Mouse (Mus musculus) limb, embryonic 10.5 days (tissue): ENCODE data around the gene Dab2. TPM values are rescaled to one million over a fixed set of nuclear protein-coding genes. Genes with fewer than 3 reads are reported as not detected.

Experiments
- DNase-seq: peaks from one replicate; pipeline ENCODE4 v3.0.0-alpha.2; 2017; ENCODE audit warnings: low spot score
- H3K27ac ChIP-seq: fragments of 300-500 bp; sonication (generic); 2 replicates; pipeline ENCODE4 v1.5.1; 2016; ENCODE audit warnings: mild to moderate bottlenecking
- H3K27me3 ChIP-seq: fragments of 300-500 bp; sonication (generic); 2 replicates; pipeline ENCODE4 v1.6.1; 2016; ENCODE audit warnings: low read depth, mild to moderate bottlenecking; ENCODE audit not compliant: poor library complexity, severe bottlenecking
- H3K36me3 ChIP-seq: fragments of 300-500 bp; sonication (generic); 2 replicates; pipeline ENCODE4 v1.6.1; 2016; ENCODE audit warnings: mild to moderate bottlenecking, moderate library complexity
- H3K4me1 ChIP-seq: fragments of 300-500 bp; sonication (generic); 2 replicates; pipeline ENCODE4 v1.6.1; 2016
- H3K4me3 ChIP-seq: fragments of 300-500 bp; sonication (generic); 2 replicates; pipeline ENCODE4 v1.5.1; 2016; ENCODE audit warnings: mild to moderate bottlenecking, moderate library complexity
- H3K9me3 ChIP-seq: fragments of 300-500 bp; sonication (generic); replicated peaks from 2 replicates; pipeline ENCODE4 v1.6.1; 2016; ENCODE audit warnings: mild to moderate bottlenecking
- WGBS: fragments of 180-500 bp; shearing (Covaris S2); methylation state at CpG from one replicate; pipeline ENCODE4 v1.1.7; 2016; 5-methylcytosine and 5-hydroxymethylcytosine counted together
- polyA plus RNA-seq: library from polyadenylated mRNA; unstranded; fragments of >200 nt; fragmentation: Nextera tagmentation; extraction: Ambion mirVana; gene quantifications from 2 replicates; pipeline ENCODE4 v1.2.1, GENCODE M21; 2016

The Dab2 gene
- polyA plus RNA-seq, 1 experiment from 2014 or later: 35.6 TPM

DNA sequence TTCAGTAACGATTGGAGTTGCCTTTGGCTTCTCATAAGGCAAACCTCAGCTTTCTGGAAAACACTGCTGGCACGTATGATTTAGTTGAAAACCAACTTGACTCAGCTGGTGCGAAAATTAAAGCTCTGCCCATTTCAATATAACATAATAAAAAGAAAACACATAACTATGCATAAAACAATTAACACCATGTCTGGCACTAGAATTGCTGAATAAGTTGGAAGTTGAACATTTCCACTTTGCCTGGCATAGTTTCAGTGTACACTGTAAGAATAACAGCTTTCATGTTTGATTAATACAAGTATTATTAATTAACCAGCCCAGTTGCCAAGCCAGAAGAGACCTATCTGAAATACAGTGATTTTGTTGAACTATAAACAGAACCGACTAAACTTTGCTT, 2.6 kb downstream of the Dab2 start:
- no peaks in the 10 kb centered on the region for H3K36me3 ChIP-seq
- no peak overlapping the region for H3K4me3 ChIP-seq
- WGBS: 94% methylated on average over 4 of the region's 4 CpGs
- no peak overlapping the region for H3K27ac ChIP-seq
- no peaks in the 10 kb centered on the region for H3K27me3 ChIP-seq
- H3K4me1 ChIP-seq: no peaks in the 10 kb centered on the region
- H3K9me3 ChIP-seq: no peaks in the 10 kb centered on the region
- no peak for DNase-seq

DNA sequence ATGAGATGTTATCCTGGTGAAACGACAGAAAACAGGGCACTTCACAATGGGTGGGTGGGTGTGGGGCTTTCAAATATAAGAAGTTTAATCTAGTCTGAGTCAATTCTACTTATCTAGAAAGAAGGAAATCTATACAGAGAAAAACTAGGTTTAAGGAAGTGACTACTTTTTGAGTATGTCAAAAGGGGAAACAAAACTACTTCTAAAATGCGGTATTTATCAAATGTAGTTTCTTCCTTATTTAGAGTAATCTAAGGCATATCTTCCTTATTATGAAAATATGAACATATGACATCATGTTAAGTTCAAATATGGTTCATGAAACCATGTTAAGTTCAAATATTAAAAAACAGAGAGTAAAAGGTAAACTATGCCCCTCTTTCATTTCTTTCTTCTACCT, 4.2 kb downstream of the Dab2 start:
- no peaks in the 10 kb centered on the region for H3K4me1 ChIP-seq
- H3K27me3 ChIP-seq: no peaks in the 10 kb centered on the region
- H3K27ac ChIP-seq: no peak overlapping the region
- H3K4me3 ChIP-seq: no peak overlapping the region
- 89% methylated on average over 2 of the region's 2 CpGs for WGBS
- no peak for DNase-seq
- no peaks in the 10 kb centered on the region for H3K9me3 ChIP-seq
- H3K36me3 ChIP-seq: no peaks in the 10 kb centered on the region

DNA sequence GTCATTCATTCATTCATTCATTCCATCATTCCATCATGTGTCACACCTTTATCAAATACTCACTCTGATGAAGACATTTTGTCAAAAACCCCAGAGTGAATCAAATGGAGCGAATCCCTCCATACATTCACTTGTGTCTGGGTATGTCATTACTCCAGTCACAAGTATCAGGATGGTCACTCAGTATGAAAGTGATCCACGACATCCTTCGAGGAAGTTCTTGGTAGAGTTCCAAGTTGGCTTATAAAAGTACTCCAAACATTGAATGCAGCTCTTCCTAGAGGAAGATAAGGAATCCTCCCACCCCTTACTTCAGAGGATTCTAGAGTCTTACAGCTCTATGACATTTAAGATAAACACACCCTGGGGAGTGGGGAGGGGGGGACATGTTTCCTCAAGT, 10.0 kb downstream of the Dab2 start:
- H3K27ac ChIP-seq: no peak overlapping the region
- no peaks in the 10 kb centered on the region for H3K27me3 ChIP-seq
- H3K36me3 ChIP-seq: no peaks in the 10 kb centered on the region
- WGBS: 93% methylated on average over 3 of the region's 3 CpGs
- H3K9me3 ChIP-seq: no peaks in the 10 kb centered on the region
- H3K4me1 ChIP-seq: no peaks in the 10 kb centered on the region
- no peak overlapping the region for H3K4me3 ChIP-seq
- no peak for DNase-seq

DNA sequence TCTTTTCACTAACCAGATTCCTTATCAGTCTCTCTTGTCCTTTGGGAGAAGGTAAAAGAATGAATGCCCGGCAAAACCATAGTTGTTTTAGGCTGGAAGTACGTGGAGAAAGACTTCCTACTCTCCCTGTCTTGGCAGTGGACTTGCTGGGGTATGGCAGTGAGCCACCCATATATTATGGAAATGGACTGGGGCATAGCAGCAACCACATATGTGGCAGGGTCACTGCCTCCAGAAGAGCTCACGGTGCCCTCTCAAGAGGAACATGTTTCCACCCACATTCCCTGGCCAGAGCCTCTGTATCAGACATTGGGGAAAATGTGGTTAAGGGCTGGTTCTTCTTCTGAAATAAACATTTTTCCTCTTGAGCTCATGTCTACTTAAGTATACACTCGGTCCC, 10.8 kb downstream of the Dab2 start:
- Histone ChIP-seq H3K9me3 (no peaks in the 10 kb centered on the region), H3K4me3 (no peak overlapping the region), H3K4me1 (no peaks in the 10 kb centered on the region), H3K36me3 (no peaks in the 10 kb centered on the region), H3K27me3 (no peaks in the 10 kb centered on the region), H3K27ac (no peak overlapping the region)
- DNase-seq: no peak
- 87% methylated on average over 4 of the region's 4 CpGs for WGBS

DNA sequence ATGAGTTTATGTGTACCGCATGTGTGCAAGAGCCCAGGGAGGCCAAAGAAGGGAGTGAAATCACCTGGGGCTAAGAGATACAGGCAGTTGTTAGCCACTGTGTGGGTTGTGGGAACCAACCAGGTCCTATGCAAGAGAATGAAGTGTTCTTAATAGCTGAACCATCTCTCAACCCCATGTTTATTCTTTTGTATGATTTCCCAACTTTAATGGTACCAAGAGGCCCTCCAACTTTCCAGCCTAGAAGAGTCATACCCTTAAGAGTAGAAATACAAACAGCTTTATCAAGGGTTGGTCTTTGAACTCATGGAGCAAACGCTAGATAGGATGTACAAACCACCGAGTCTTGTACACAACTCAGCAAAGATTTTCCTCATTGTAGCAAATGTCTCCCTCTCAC, 12.8 kb downstream of the Dab2 start:
- Histone ChIP-seq H3K27me3 (no peaks in the 10 kb centered on the region), H3K4me3 (no peak overlapping the region), H3K27ac (no peak overlapping the region), H3K4me1 (no peaks in the 10 kb centered on the region), H3K9me3 (no peaks in the 10 kb centered on the region), H3K36me3 (no peaks in the 10 kb centered on the region)
- 94% methylated on average over 3 of the region's 3 CpGs for WGBS
- no peak for DNase-seq

DNA sequence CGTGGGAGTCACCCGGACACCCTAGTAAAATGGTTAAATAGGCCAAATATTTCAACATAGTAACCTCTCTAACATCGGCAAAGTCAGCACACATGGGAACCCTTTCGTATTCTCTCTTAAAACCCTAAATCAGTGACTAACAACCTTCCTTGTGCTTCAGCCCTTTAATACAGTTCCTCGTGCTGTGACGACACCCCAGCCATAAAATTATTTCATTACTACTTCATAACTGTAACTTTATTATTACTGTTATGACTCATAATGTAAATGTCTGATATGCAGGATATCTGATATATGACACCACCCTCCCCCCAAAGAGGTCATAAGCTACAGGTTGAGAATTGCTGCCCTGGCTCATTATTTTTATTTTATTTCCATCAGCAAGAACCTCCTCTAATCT, 19.8 kb downstream of the Dab2 start:
- Histone ChIP-seq H3K4me3 (no peak overlapping the region), H3K27me3 (no peaks in the 10 kb centered on the region), H3K36me3 (no peaks in the 10 kb centered on the region), H3K27ac (no peak overlapping the region), H3K4me1 (peaks cover 36% of the 10 kb centered on the region), H3K9me3 (no peaks in the 10 kb centered on the region)
- DNase-seq: no peak
- 90% methylated on average over 6 of the region's 6 CpGs for WGBS

DNA sequence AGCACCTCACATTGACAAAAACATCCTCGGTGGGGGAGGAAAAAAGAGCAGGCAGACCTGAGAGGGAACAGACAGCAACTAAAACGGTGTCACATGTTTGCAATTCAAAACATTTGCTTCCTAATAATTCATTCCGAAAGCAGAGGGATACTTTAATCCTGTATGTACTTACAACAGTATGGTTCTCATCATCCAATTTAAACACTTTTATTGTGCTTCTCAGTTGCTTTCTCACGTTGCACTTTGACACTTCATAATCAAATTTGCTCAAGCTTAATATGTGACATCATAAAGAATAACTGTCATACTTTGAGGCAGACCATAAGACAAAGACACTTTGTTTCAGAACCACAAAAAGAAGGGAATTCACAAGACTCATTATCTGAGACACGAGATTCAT, 20.9 kb downstream of the Dab2 start:
- Histone ChIP-seq H3K4me1 (peaks cover 36% of the 10 kb centered on the region), H3K27ac (no peak overlapping the region), H3K4me3 (no peak overlapping the region), H3K9me3 (no peaks in the 10 kb centered on the region), H3K36me3 (no peaks in the 10 kb centered on the region), H3K27me3 (no peaks in the 10 kb centered on the region)
- 27% methylated on average over 5 of the region's 5 CpGs for WGBS
- DNase-seq: no peak

DNA sequence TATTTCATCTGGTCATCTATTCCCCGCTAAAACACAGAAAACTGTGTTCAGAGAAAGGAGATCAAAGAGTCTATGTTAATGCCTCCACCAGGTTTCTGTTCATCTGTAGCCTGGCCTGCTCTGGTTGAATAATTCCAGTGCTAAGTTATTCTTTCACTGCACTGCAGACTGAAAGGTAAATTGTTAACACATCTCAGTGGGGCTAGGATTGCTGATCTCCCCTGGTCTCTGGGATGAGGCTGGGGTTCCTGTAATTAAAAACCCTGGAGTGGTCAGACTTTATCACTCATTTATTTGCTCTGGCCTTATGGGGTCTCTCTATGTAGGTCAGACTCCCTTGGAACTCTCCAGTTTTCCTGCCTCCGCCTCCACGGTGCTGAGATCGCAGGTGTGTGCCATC, 21.7 kb downstream of the Dab2 start:
- peaks cover 36% of the 10 kb centered on the region for H3K4me1 ChIP-seq
- peak overlapping the region; percentile 61; the same call in 1 of the 2 replicates for H3K27ac ChIP-seq
- WGBS: 79% methylated on average over 4 of the region's 4 CpGs
- H3K4me3 ChIP-seq: no peak overlapping the region
- no peaks in the 10 kb centered on the region for H3K36me3 ChIP-seq
- no peaks in the 10 kb centered on the region for H3K9me3 ChIP-seq
- no peaks in the 10 kb centered on the region for H3K27me3 ChIP-seq
- DNase-seq: no peak

DNA sequence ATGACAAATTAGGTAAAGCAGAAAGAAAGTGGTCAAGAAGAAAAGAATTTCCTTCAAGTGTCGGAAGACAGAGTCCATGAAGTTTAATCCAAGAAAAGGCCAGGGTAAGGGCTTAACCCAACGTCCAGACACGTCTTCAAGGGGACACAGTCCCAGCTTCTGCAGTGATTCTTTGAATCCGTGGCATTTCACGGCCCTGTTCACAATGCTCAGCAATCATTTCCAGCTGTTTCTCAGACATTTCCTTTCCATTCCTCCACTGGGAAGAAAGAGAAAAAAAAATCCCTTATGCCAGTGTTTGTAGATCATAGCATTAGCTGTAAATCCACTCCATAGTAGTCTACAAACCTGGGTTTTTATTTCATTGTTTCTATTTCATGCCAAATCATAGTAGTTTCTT, 22.7 kb downstream of the Dab2 start:
- Histone ChIP-seq H3K9me3 (no peaks in the 10 kb centered on the region), H3K4me1 (peaks cover 36% of the 10 kb centered on the region), H3K27me3 (no peaks in the 10 kb centered on the region), H3K36me3 (no peaks in the 10 kb centered on the region), H3K4me3 (no peak overlapping the region), H3K27ac (peak overlapping the region; percentile 39)
- 24% methylated on average over 5 of the region's 5 CpGs for WGBS
- DNase-seq: no peak

DNA sequence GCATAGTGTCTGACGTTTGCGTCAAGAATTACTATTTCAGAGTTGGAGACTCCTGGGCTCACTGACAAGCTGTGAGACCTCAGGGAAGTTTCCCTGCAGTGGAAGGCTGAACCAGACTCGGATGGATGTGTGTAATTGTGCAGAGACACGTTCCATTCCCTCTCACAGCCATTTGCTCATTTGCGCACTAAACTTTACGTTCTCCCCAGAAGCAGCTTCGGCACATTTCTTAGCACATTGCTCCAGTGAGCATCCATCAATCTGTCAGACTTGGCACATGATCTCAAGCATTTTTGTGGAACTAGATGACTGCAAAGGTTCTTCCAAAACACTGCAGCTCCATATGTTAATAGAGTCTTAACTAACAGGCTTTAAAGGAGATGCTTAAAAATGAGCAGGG, 24.0 kb downstream of the Dab2 start:
- no peak for DNase-seq
- Histone ChIP-seq H3K27ac (peak overlapping the region; percentile 39; the same call in 1 of the 2 replicates), H3K27me3 (no peaks in the 10 kb centered on the region), H3K4me3 (no peak overlapping the region), H3K36me3 (no peaks in the 10 kb centered on the region), H3K4me1 (peaks cover 36% of the 10 kb centered on the region), H3K9me3 (no peaks in the 10 kb centered on the region)
- WGBS: 60% methylated on average over 7 of the region's 7 CpGs

DNA sequence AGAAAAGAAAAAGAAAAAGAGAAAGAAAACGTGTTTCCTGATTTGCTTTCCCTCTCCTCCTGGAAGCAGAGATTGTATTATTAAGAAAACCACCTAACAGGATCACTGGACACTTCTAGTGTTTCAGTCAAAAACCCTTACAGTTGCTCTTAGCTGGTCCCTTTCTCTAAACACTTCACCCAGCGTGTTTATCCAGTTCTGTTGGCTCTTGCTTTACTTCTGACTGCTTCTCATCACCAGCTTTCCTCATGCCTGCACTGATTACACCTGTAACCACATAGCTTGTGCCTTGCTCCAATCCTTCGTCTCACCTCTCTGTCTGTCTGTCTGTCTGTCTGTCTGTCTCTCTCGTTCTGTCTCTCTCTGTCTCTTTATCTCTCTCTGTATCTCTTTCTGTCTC, 25.9 kb downstream of the Dab2 start:
- Histone ChIP-seq H3K9me3 (no peaks in the 10 kb centered on the region), H3K36me3 (no peaks in the 10 kb centered on the region), H3K4me3 (no peak overlapping the region), H3K4me1 (peaks cover 32% of the 10 kb centered on the region), H3K27ac (no peak overlapping the region), H3K27me3 (no peaks in the 10 kb centered on the region)
- DNase-seq: no peak
- 82% methylated on average over 4 of the region's 4 CpGs for WGBS

DNA sequence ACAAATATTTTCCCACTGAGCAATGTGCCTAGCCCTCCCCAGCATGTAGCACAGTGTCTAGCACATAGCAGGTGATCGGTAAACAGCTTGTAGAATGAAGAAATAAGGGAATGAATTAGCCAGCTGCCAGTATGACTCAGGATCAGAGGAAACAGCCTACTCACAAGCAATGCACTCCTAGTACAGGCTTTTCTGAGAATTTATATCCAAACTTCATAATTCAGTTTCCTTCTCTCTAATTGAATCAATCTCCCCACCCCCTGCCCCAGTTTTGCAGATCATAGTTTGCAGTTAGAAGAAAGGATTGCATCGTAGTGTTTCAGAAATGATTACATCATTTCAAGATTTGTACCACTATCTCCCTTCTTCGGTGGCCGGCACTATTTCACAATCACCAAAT, 26.4 kb downstream of the Dab2 start:
- no peak for DNase-seq
- 91% methylated on average over 4 of the region's 4 CpGs for WGBS
- Histone ChIP-seq H3K9me3 (no peaks in the 10 kb centered on the region), H3K4me3 (no peak overlapping the region), H3K4me1 (peaks cover 27% of the 10 kb centered on the region), H3K27me3 (no peaks in the 10 kb centered on the region), H3K36me3 (no peaks in the 10 kb centered on the region), H3K27ac (no peak overlapping the region)

DNA sequence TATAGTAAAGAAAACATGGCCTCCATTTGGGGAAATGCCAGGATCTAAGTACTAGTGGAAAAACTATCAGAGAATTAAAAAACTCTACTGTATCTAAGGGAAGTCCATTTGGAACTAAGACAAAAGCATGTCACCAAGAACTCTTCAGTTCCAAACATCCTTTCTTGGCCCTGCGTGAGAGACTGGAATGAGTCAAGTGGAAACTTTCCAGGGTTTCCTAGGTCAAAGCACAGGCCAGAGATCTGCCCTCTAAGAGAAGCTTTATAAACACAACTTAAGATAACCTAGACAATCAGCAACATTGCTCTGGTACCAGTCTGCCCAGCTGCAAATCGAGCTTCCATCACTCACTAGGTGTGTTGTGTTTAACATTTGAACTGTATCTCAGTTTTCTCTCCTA, 31.8 kb downstream of the Dab2 start:
- no peaks in the 10 kb centered on the region for H3K9me3 ChIP-seq
- no peaks in the 10 kb centered on the region for H3K4me1 ChIP-seq
- 72% methylated on average over 2 of the region's 2 CpGs for WGBS
- H3K36me3 ChIP-seq: no peaks in the 10 kb centered on the region
- no peak overlapping the region for H3K4me3 ChIP-seq
- no peaks in the 10 kb centered on the region for H3K27me3 ChIP-seq
- no peak for DNase-seq
- no peak overlapping the region for H3K27ac ChIP-seq

DNA sequence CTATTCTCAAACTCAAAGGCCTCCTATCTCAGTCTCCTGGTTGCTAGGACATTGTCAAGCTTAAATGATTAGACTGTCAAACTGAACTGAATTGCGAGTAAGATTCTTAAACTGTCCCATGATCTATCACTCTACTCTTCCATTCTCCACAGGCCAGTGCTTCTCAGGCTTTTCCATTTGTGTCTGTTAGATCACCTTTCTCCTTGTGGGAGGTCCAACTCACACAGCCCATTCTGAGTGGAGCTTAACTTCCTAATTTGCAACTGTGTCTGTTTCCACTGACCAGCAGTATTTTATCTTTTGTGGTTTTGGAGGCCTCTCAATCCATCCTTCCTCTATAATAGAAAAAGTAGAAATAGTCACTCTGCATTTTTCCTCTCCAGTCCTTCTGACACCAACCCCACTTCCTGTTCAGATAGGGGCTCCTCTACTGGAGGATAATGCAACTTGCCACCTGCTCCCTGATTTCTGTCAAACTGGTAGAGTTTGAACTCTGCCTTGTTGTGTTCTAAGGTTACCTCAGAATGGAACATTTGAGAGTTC, 35.1 kb downstream of the Dab2 start:
- Histone ChIP-seq H3K27me3 (no peaks in the 10 kb centered on the region), H3K4me1 (no peaks in the 10 kb centered on the region), H3K9me3 (no peaks in the 10 kb centered on the region), H3K27ac (no peak overlapping the region), H3K36me3 (no peaks in the 10 kb centered on the region), H3K4me3 (no peak overlapping the region)
- no peak for DNase-seq
- 91% methylated on average over 1 of the region's 1 CpGs for WGBS
